Mouse (Mus musculus): ENCODE measurements around the gene Syt13. TPM values are rescaled to one million over a fixed set of nuclear protein-coding genes. Genes with fewer than 3 reads are reported as not detected.

The Syt13 gene
- polyA plus RNA-seq, 1 experiment from 2014 or later: 20.4 TPM

DNA sequence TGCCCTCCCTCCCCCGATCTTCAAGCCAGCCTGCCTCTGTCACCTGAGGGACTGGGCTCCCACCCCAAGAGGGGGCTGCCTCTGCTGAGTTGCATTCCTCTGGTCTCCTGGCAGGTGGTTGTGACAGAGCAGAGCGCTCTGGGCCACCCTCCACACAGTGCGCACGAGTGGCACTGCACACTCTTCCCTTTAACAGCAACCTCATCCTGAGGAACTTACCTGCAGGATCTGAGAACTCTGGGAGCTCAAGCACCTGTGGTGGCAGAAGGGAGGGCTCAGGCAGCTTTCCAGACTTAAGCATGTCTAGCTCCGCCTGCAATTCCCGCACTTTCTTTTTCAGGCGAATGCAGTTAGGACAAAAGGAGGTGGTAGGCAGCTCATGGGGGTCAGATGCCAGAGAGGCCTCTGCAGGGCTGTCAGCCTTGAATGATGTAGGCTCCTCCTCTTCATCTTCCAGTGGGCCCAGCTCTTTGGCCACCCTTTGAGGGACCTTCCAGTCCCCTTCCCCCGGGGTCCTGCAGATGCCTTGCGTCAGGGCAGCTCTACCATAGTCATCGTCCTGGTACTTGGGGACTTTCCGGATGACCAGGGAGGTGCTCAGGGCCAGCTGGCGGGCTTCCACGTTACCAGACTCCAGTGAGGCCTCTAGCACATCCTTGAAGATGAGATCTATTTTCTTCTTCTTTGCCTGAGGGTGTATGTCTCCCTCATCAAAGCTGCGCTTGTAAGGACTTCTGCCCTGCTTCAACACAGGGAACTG is 60.3 kb downstream of the Syt13 start:
- peaks cover 80% of the 10 kb centered on the region for H3K36me3 ChIP-seq
- H3K27me3 ChIP-seq (ENCODE audit: insufficient read depth, poor library complexity, severe bottlenecking): no peaks in the 10 kb centered on the region
- WGBS: 70% methylated on average over 14 of the region's 14 CpGs
- H3K27ac ChIP-seq: peak overlapping the region; percentile 31; the same call in 1 of the 2 replicates
- H3K4me1 ChIP-seq (replicated peaks): peaks cover 12% of the 10 kb centered on the region
- no peak for DNase-seq (ENCODE audit: low spot score)
- no peak overlapping the region for H3K4me3 ChIP-seq
- 0 out of 2 replicates have a peak, but pooled peaks cover 3% of the 10 kb centered on the region for H3K9me3 ChIP-seq

DNA sequence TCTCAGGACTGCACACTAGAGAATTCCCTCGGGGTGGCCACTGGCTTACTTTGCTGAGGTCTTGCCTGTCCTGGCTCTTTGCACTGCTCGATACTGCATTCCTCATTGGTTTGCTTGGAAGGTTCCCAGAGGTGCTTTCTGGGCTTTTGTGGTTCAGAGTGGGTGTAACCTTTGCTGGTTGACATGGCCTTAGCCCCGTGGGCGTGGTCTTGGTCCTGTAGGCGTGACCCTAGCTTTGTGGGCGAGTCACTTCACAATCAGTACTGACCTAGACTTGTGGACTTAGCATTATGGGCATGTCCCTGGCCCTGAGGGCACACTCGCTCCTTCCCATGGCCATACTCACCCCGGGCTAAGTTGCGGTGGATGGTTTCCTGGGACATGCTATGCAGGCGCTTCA is 65.3 kb downstream of the Syt13 start:
- H3K27me3 ChIP-seq (ENCODE audit: insufficient read depth, poor library complexity, severe bottlenecking): no peaks in the 10 kb centered on the region
- H3K36me3 ChIP-seq: peaks cover 45% of the 10 kb centered on the region
- peaks cover 11% of the 10 kb centered on the region for H3K4me1 ChIP-seq (replicated peaks)
- H3K4me3 ChIP-seq: no peak overlapping the region
- H3K27ac ChIP-seq: no peak overlapping the region
- no peak for DNase-seq (ENCODE audit: low spot score)
- no peaks in the 10 kb centered on the region for H3K9me3 ChIP-seq
- WGBS: 89% methylated on average over 10 of the region's 10 CpGs

DNA sequence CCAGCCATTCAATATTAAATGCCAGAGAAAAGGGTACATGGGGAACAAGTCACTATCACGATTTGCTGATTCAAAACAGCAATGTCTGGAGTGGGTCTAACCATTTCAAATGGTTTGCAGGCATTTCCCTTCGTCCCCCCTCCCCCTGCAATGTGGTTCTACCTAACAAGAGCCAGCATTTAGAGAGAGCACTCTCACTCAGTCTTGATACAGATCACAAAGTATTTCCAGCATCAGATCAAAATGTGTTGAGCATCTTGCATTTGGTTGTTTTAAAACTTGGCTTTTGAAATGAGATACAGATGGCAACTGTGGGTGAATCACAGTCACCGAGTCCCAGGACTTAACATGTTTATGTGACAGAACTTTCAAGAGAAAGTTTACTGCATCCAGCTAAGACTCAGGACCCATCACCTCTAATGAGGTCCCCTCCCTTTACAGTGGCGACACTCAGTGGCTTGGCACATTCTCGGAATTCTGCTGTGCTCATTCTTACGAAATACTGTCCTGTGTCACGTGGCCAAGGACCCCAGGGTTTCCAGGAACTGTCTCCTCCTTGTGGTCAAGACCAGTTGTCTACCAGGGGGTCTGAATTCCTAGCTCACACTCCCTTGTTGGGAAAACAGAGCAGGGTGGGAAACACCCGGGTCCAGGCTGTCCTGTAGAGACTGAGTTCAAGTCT is 67.8 kb downstream of the Syt13 start:
- H3K4me3 ChIP-seq: no peak overlapping the region
- H3K9me3 ChIP-seq: no peaks in the 10 kb centered on the region
- H3K36me3 ChIP-seq: peaks cover 42% of the 10 kb centered on the region
- peaks cover 29% of the 10 kb centered on the region for H3K4me1 ChIP-seq (replicated peaks)
- H3K27ac ChIP-seq: no peak overlapping the region
- DNase-seq (ENCODE audit: low spot score): no peak
- WGBS: 76% methylated on average over 8 of the region's 8 CpGs
- no peaks in the 10 kb centered on the region for H3K27me3 ChIP-seq (ENCODE audit: insufficient read depth, poor library complexity, severe bottlenecking)

DNA sequence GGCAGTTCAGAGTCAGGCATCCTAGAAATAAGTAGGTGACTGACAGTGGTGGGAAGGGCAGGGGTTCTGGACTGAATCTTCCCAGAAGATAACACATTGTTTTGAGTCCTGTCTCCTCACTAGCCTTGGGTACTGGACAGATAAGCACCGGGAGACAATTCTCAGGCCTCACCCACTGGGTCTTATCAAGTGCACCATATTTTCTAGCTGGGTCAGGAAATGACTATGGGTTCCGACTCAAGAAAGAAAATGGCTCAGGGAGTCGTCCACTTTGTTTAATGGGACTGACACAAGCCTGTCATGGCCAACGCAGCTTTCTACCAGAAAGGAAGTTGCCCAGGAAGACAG is 68.3 kb downstream of the Syt13 start:
- peaks cover 34% of the 10 kb centered on the region for H3K4me1 ChIP-seq (replicated peaks)
- no peaks in the 10 kb centered on the region for H3K9me3 ChIP-seq
- H3K27me3 ChIP-seq (ENCODE audit: insufficient read depth, poor library complexity, severe bottlenecking): no peaks in the 10 kb centered on the region
- 0 out of 2 replicates have a peak overlapping the region, but pooled peaks have one; percentile 67 for H3K27ac ChIP-seq
- 84% methylated on average over 4 of the region's 4 CpGs for WGBS
- H3K36me3 ChIP-seq: peaks cover 39% of the 10 kb centered on the region
- no peak for DNase-seq (ENCODE audit: low spot score)
- no peak overlapping the region for H3K4me3 ChIP-seq

DNA sequence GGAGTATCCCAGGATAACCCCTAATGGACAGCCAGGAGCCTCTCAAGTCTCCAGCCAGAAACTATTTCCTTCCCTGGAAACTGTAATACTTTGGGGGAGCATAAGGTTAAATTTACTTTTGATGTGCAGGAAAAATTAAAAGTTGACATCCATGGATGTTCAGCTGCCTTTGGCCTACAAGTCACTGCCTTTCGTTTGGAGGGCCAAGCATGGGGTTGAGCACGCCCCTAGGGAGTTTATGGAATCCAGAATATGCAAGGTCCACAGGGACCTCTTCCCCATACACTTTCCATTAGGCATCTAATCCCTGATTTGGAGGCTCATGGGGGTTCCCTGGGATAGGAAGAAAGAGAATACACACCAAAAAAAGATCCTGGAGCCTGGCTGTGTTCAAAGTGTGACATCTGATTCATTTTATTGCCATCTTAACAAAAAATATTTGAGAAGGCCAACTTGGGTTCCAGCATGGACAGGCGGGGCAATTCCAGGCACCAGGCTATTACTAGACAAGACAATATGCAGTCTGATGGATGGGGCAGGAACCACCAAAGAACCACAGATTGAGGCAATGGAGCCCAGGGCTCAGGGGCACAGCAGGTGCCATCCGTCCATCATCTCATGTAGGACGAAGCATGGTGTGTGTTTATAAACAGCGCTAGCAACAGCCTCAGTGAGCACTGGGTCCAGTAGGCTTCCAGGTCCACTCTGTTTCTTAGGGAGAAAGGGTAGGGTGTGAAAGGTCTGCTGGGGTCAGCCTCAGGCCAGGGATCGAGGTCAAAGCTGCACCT is 69.6 kb downstream of the Syt13 start:
- DNase-seq (ENCODE audit: low spot score): no peak
- no peaks in the 10 kb centered on the region for H3K9me3 ChIP-seq
- no peaks in the 10 kb centered on the region for H3K27me3 ChIP-seq (ENCODE audit: insufficient read depth, poor library complexity, severe bottlenecking)
- H3K36me3 ChIP-seq: peaks cover 30% of the 10 kb centered on the region
- peaks cover 45% of the 10 kb centered on the region for H3K4me1 ChIP-seq (replicated peaks)
- no peak overlapping the region for H3K27ac ChIP-seq
- no peak overlapping the region for H3K4me3 ChIP-seq
- 78% methylated on average over 7 of the region's 7 CpGs for whole genome bisulfite sequencing

DNA sequence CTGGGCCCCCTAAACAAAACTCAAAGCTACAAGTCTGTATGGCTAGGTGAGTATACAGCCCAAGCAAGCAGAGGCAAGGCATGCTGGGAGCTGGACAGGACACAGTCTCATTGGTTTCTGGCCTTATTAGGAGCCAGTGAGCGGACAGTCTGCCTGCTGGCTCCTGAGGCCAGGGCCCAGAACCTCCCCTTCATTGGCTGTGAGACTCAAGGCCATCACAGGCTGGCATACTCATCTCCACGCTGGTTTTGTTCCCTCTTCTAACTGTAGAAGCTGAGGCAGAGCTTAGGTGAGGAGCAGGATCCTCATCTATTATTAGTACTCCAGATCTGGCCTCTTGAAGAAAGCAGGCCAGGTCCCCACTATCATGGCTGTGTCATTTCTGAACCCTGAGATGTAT is 70.3 kb downstream of the Syt13 start:
- Histone ChIP-seq H3K9me3 (no peaks in the 10 kb centered on the region), H3K4me3 (no peak overlapping the region), H3K27me3 (ENCODE audit: insufficient read depth, poor library complexity, severe bottlenecking) (no peaks in the 10 kb centered on the region), H3K4me1 (replicated peaks) (peaks cover 45% of the 10 kb centered on the region), H3K36me3 (peaks cover 24% of the 10 kb centered on the region), H3K27ac (0 out of 2 replicates have a peak overlapping the region, but pooled peaks have one; percentile 6)
- no peak for DNase-seq (ENCODE audit: low spot score)
- 84% methylated on average over 2 of the region's 2 CpGs for WGBS

DNA sequence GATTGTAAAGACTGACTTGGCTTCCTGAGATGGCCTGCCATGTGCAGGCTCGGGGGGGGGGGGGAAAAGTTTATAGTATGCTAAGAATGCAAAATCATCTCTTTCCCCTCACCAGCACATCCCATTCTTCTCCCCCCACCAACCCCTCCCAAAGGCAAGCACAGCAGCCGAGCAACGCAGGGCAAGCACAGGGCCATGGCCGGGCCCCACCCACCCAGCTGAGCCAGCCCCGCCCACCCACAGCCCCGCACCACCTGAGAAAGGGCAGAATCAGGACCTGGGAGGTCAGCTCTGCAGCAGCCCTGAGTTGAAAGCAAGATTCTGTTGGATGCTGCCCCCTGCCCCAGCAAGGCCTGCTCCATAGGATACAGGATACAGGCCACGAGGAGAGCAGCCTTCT is 70.7 kb downstream of the Syt13 start:
- Histone ChIP-seq H3K4me3 (no peak overlapping the region), H3K36me3 (peaks cover 19% of the 10 kb centered on the region), H3K9me3 (no peaks in the 10 kb centered on the region), H3K27ac (no peak overlapping the region; the same call in 1 of the 2 replicates), H3K27me3 (ENCODE audit: insufficient read depth, poor library complexity, severe bottlenecking) (no peaks in the 10 kb centered on the region), H3K4me1 (replicated peaks) (peaks cover 45% of the 10 kb centered on the region)
- 68% methylated on average over 7 of the region's 7 CpGs for WGBS
- DNase-seq (ENCODE audit: low spot score): no peak

DNA sequence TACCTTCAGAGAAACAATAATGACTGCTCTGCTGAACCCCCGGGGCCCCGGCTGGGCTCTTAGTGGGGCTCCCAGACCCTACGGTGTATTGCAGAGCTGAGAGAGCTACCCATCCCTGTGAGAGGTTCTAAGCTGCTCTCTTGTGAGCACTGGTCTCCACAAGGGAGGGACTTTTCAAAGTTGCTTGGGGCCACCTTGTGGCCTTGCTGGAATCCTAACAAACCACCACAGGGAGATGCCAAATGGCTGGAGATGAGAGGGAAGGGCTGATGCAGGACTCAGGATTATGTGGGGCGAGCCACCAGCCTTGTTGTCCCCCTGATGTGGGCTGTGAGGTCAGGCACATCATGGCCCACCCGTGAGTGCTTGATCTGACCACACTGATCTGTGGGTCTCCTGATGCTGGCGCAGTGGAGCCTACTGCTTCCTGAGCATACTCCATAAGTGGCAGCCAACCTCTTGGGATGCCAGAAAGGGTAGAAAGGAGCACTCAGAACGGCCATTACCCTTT is 72.3 kb downstream of the Syt13 start:
- WGBS: 79% methylated on average over 7 of the region's 7 CpGs
- no peaks in the 10 kb centered on the region for H3K9me3 ChIP-seq
- H3K4me3 ChIP-seq: no peak overlapping the region
- peaks cover 32% of the 10 kb centered on the region for H3K36me3 ChIP-seq
- H3K27ac ChIP-seq: peak overlapping the region; percentile 86
- peaks cover 45% of the 10 kb centered on the region for H3K4me1 ChIP-seq (replicated peaks)
- H3K27me3 ChIP-seq (ENCODE audit: insufficient read depth, poor library complexity, severe bottlenecking): no peaks in the 10 kb centered on the region
- DNase-seq (ENCODE audit: low spot score): no peak

DNA sequence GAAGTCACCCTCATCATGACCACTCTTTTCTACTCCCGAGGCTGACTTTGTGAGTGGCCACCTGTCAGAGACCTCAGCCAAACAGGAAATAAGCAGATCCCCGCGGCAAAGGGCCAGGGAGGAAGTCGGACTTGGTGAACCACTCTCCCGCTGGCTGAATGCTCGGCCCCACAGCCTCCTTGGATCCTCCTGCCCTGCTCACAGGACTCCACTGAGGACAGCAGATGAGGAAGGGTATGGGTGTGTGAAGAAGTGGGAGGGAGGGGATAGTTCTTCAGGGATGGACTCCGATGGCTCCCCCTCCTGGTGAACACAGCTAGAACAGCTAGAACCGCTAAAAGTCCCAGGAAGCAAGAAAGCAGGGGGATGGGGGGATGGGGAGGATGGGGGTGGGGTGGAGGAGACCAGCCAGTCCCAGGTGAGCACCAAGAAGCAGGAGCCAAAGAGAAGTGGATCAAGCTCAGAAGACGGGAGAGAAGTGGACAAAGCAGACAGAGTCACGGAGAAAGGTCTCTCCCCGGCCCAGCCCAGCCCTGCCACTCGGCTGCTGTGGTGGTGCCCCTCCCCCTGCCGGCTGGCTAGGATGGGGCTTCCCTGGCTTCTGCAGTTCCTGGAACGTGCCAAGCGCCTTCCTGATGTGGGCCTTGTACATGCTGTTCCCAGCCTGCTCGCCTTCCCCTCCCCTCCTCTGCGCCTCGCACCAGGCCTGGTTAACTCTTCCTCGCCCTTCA is 73.2 kb downstream of the Syt13 start:
- H3K27ac ChIP-seq: peak overlapping the region; percentile 86
- peaks cover 45% of the 10 kb centered on the region for H3K4me1 ChIP-seq (replicated peaks)
- no peaks in the 10 kb centered on the region for H3K9me3 ChIP-seq
- peak; percentile 71 for DNase-seq (ENCODE audit: low spot score)
- WGBS: 15% methylated on average over 19 of the region's 19 CpGs
- peak overlapping the region; percentile 36 for H3K4me3 ChIP-seq
- no peaks in the 10 kb centered on the region for H3K27me3 ChIP-seq (ENCODE audit: insufficient read depth, poor library complexity, severe bottlenecking)
- H3K36me3 ChIP-seq: peaks cover 41% of the 10 kb centered on the region

DNA sequence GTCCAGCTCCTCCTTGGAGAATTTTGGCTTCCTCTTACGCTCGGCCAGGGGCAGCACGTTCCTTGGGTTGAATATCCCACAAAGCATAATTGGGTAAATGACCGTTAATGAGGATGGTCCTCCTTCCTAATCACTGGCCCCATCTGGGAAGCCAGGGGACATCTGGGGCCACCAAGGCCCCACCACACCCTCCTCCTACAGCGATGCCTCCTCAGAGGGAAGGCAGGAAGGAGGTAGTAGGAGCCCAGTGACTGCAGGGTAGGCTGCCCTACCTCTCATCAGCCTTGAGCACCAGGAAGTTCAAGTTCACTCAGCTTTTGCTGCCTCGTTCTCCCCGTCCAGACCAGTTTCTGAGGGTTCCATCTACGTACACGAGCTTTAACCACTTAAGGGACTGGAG is 74.7 kb downstream of the Syt13 start:
- Histone ChIP-seq H3K27me3 (ENCODE audit: insufficient read depth, poor library complexity, severe bottlenecking) (no peaks in the 10 kb centered on the region), H3K36me3 (peaks cover 46% of the 10 kb centered on the region), H3K9me3 (no peaks in the 10 kb centered on the region), H3K27ac (no peak overlapping the region), H3K4me3 (no peak overlapping the region), H3K4me1 (replicated peaks) (peaks cover 45% of the 10 kb centered on the region)
- 89% methylated on average over 9 of the region's 9 CpGs for WGBS
- no peak for DNase-seq (ENCODE audit: low spot score)

DNA sequence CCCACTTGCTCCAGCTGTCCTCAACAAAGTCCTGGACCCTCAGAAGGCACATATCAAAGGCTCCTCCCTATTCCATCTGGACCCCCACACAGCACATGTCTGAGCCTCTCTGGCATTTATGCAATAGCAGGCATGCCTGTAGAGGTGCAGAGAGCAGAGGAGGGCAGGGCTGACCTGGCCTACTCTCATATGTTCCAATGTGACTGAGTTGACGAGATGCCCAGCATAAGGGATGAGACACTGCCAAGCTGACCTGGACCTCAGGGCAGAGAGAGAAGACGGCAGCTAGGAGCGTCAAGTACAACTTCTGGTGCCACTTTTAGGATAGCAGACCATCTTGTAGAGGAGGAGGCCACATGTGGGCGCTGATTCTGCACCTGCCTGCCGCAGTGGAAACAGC is 77.1 kb downstream of the Syt13 start:
- H3K4me3 ChIP-seq: no peak overlapping the region
- no peaks in the 10 kb centered on the region for H3K27me3 ChIP-seq (ENCODE audit: insufficient read depth, poor library complexity, severe bottlenecking)
- DNase-seq (ENCODE audit: low spot score): no peak
- peaks cover 23% of the 10 kb centered on the region for H3K4me1 ChIP-seq (replicated peaks)
- no peaks in the 10 kb centered on the region for H3K9me3 ChIP-seq
- WGBS: 92% methylated on average over 5 of the region's 5 CpGs
- no peak overlapping the region for H3K27ac ChIP-seq
- H3K36me3 ChIP-seq: peaks cover 32% of the 10 kb centered on the region

DNA sequence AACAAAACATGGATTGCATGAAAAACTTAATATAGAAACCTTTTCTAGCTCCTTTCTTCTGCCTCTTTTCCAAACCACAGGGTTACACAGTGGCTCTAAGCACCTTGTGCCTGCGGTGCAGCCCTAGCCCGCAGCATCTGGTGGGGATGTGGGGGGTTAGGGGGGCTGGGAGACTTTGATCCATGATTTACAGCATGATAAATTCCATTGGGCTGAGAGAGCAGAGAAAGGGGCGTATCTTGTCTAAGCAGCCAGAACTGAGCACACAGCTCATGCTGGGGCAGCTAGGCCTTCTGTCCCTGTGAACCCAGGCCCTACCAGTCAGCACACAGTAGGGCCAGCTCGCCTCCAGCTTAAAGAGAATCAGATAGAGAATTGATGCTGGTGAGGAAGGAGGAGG is 90.1 kb downstream of the Syt13 start:
- Histone ChIP-seq H3K27me3 (ENCODE audit: insufficient read depth, poor library complexity, severe bottlenecking) (no peaks in the 10 kb centered on the region), H3K9me3 (no peaks in the 10 kb centered on the region), H3K27ac (0 out of 2 replicates have a peak overlapping the region, but pooled peaks have one; percentile 23), H3K4me1 (replicated peaks) (no peaks in the 10 kb centered on the region), H3K4me3 (no peak overlapping the region), H3K36me3 (peaks cover 25% of the 10 kb centered on the region)
- 72% methylated on average over 4 of the region's 4 CpGs for WGBS
- DNase-seq (ENCODE audit: low spot score): no peak
